Mouse (Mus musculus): ENCODE measurements around the gene 0610010F05Rik. TPM values are rescaled to one million over a fixed set of nuclear protein-coding genes. Genes with fewer than 3 reads are reported as not detected.

0610010F05Rik gene
- polyA plus RNA-seq (2015; fragmentation: Nextera tagmentation; extraction: Ambion mirVana) = 23.4 and 24.1 TPM in 2 replicates

- ATAC-seq (ENCODE audit: low FRiP score, low read depth) = peak; percentile 100
- Histone ChIP-seq H3K4me2 (replicated peaks) (peak within 1 kb of the TSS; percentile 77), H3K36me3 (peaks cover 5% of the 10 kb centered on the region), H3K9ac (peak within 1 kb of the TSS; percentile 88), H3K4me3 (peak within 1 kb of the TSS; percentile 82), H3K27ac (peak within 1 kb of the TSS; percentile 70), H3K4me1 (no peaks in the 10 kb centered on the region), H3K27me3 (no peaks in the 10 kb centered on the region), H3K9me3 (no peaks in the 10 kb centered on the region)
- WGBS = under 1% methylated on average over 96 of the region's 103 CpGs
These were observed at the start of gene 0610010F05Rik for GRCm38 (mm10) chr11:23632945-23633878. Gene 0610010F05Rik (minus strand): TSS chr11:23633639.

GRCm38 (mm10) chr11:23682561-23682960 is 49.1 kb upstream of the 0610010F05Rik start:
- H3K4me1 ChIP-seq = no peaks in the 10 kb centered on the region
- H3K27me3 ChIP-seq = no peaks in the 10 kb centered on the region
- no peak for ATAC-seq (ENCODE audit: low FRiP score, low read depth)
- no peak overlapping the region for H3K27ac ChIP-seq
- no peak overlapping the region for H3K4me3 ChIP-seq
- peaks cover 50% of the 10 kb centered on the region for H3K36me3 ChIP-seq
- no peaks in the 10 kb centered on the region for H3K9me3 ChIP-seq
- WGBS = 86% methylated on average over 5 of the region's 5 CpGs
- no peak overlapping the region for H3K4me2 ChIP-seq (replicated peaks)
- no peak overlapping the region for H3K9ac ChIP-seq

- H3K4me1 ChIP-seq = no peaks in the 10 kb centered on the region
- no peak overlapping the region for H3K9ac ChIP-seq
- H3K9me3 ChIP-seq = no peaks in the 10 kb centered on the region
- H3K4me2 ChIP-seq (replicated peaks) = no peak overlapping the region
- no peak overlapping the region for H3K27ac ChIP-seq
- no peak overlapping the region for H3K4me3 ChIP-seq
- no peak for ATAC-seq (ENCODE audit: low FRiP score, low read depth)
- peaks cover 52% of the 10 kb centered on the region for H3K36me3 ChIP-seq
- H3K27me3 ChIP-seq = no peaks in the 10 kb centered on the region
- WGBS = 89% methylated on average over 6 of the region's 6 CpGs
These were observed 47.1 kb upstream of the 0610010F05Rik start for GRCm38 (mm10) chr11:23680435-23680950.

GRCm38 (mm10) chr11:23679044-23679642 is 45.7 kb upstream of the 0610010F05Rik start:
- H3K4me2 ChIP-seq (replicated peaks) = no peak overlapping the region
- H3K9me3 ChIP-seq = no peaks in the 10 kb centered on the region
- ATAC-seq (ENCODE audit: low FRiP score, low read depth) = peak; percentile 36; the same call in 1 of the 2 replicates
- no peaks in the 10 kb centered on the region for H3K4me1 ChIP-seq
- no peak overlapping the region for H3K9ac ChIP-seq
- no peaks in the 10 kb centered on the region for H3K27me3 ChIP-seq
- peaks cover 61% of the 10 kb centered on the region for H3K36me3 ChIP-seq
- H3K4me3 ChIP-seq = no peak overlapping the region
- H3K27ac ChIP-seq = no peak overlapping the region
- 41% methylated on average over 3 of the region's 3 CpGs for WGBS

- ATAC-seq (ENCODE audit: low FRiP score, low read depth) = no peak
- no peak overlapping the region for H3K27ac ChIP-seq
- WGBS = 93% methylated on average over 5 of the region's 5 CpGs
- H3K4me1 ChIP-seq = no peaks in the 10 kb centered on the region
- peaks cover 63% of the 10 kb centered on the region for H3K36me3 ChIP-seq
- H3K9me3 ChIP-seq = no peaks in the 10 kb centered on the region
- H3K9ac ChIP-seq = no peak overlapping the region
- no peak overlapping the region for H3K4me3 ChIP-seq
- no peaks in the 10 kb centered on the region for H3K27me3 ChIP-seq
- H3K4me2 ChIP-seq (replicated peaks) = no peak overlapping the region
These were observed 42.7 kb upstream of the 0610010F05Rik start for GRCm38 (mm10) chr11:23676100-23676499.

- no peak for ATAC-seq (ENCODE audit: low FRiP score, low read depth)
- Histone ChIP-seq H3K4me2 (replicated peaks) (no peak overlapping the region), H3K36me3 (peaks cover 55% of the 10 kb centered on the region), H3K4me1 (0 out of 2 replicates have a peak, but pooled peaks cover under 1% of the 10 kb centered on the region), H3K27ac (no peak overlapping the region), H3K4me3 (no peak overlapping the region), H3K9me3 (no peaks in the 10 kb centered on the region), H3K27me3 (no peaks in the 10 kb centered on the region), H3K9ac (no peak overlapping the region)
- WGBS = 89% methylated on average over 4 of the region's 4 CpGs
These were observed 38.9 kb upstream of the 0610010F05Rik start for GRCm38 (mm10) chr11:23672256-23672749.

- Histone ChIP-seq H3K9ac (no peak overlapping the region), H3K27ac (no peak overlapping the region), H3K4me2 (replicated peaks) (peak overlapping the region; percentile 64), H3K27me3 (no peaks in the 10 kb centered on the region), H3K9me3 (no peaks in the 10 kb centered on the region), H3K36me3 (peaks cover 13% of the 10 kb centered on the region), H3K4me3 (peak overlapping the region; percentile 93), H3K4me1 (peaks cover 19% of the 10 kb centered on the region; the same call in 1 of the 2 replicates)
- ATAC-seq (ENCODE audit: low FRiP score, low read depth) = no peak
- 56% methylated on average over 3 of the region's 3 CpGs for WGBS
These were observed 33.7 kb upstream of the 0610010F05Rik start for GRCm38 (mm10) chr11:23667128-23667527.

- Histone ChIP-seq H3K9ac (peak overlapping the region; percentile 91), H3K36me3 (peaks cover 12% of the 10 kb centered on the region), H3K4me3 (peak overlapping the region; percentile 93), H3K27ac (peak overlapping the region; percentile 96), H3K9me3 (no peaks in the 10 kb centered on the region), H3K4me2 (replicated peaks) (peak overlapping the region; percentile 64), H3K27me3 (no peaks in the 10 kb centered on the region), H3K4me1 (peaks cover 21% of the 10 kb centered on the region; the same call in 1 of the 2 replicates)
- ATAC-seq (ENCODE audit: low FRiP score, low read depth) = no peak
- WGBS = 6% methylated on average over 5 of the region's 5 CpGs
These were observed 33.1 kb upstream of the 0610010F05Rik start for GRCm38 (mm10) chr11:23666526-23666925.

- ATAC-seq (ENCODE audit: low FRiP score, low read depth) = peak; percentile 99
- under 1% methylated on average over 45 of the region's 49 CpGs for WGBS
- peak within 1 kb of the TSS; percentile 64 for H3K4me2 ChIP-seq (replicated peaks)
These were observed 32.5 kb upstream of the 0610010F05Rik start, which contains the start of gene Pex13 for GRCm38 (mm10) chr11:23665798-23666501. Gene Pex13 (minus strand): TSS chr11:23665959.

GRCm38 (mm10) chr11:23665311-23665786 is 31.9 kb upstream of the 0610010F05Rik start, which contains the start of gene Pus10:
Gene Pus10 (plus strand): TSS chr11:23665674.
- peaks cover 3% of the 10 kb centered on the region; the same call in 1 of the 2 replicates for H3K36me3 ChIP-seq
- H3K9me3 ChIP-seq = no peaks in the 10 kb centered on the region
- H3K4me2 ChIP-seq (replicated peaks) = peak within 1 kb of the TSS; percentile 64
- H3K27me3 ChIP-seq = no peaks in the 10 kb centered on the region
- peak; percentile 52 for ATAC-seq (ENCODE audit: low FRiP score, low read depth)
- peak within 1 kb of the TSS; percentile 91 for H3K9ac ChIP-seq
- WGBS = under 1% methylated on average over 39 of the region's 40 CpGs
- H3K4me1 ChIP-seq = peaks cover 27% of the 10 kb centered on the region
- H3K4me3 ChIP-seq = peak within 1 kb of the TSS; percentile 93
- H3K27ac ChIP-seq = peak within 1 kb of the TSS; percentile 96

More at GRCm38 (mm10) chr11:23665798-23666501, 32.5 kb upstream of the 0610010F05Rik start, which contains the start of gene Pex13:
- H3K4me1 ChIP-seq = peaks cover 21% of the 10 kb centered on the region; the same call in 1 of the 2 replicates
- no peaks in the 10 kb centered on the region for H3K27me3 ChIP-seq
- H3K9ac ChIP-seq = peak within 1 kb of the TSS; percentile 91
- H3K27ac ChIP-seq = peak within 1 kb of the TSS; percentile 96
- H3K4me3 ChIP-seq = peak within 1 kb of the TSS; percentile 93
- H3K36me3 ChIP-seq = peaks cover 7% of the 10 kb centered on the region
- no peaks in the 10 kb centered on the region for H3K9me3 ChIP-seq

- Histone ChIP-seq H3K27me3 (no peaks in the 10 kb centered on the region), H3K9me3 (no peaks in the 10 kb centered on the region), H3K9ac (no peak overlapping the region), H3K36me3 (peaks cover 3% of the 10 kb centered on the region; the same call in 1 of the 2 replicates), H3K4me3 (no peak overlapping the region), H3K4me1 (peaks cover 28% of the 10 kb centered on the region), H3K4me2 (replicated peaks) (peak overlapping the region; percentile 41), H3K27ac (no peak overlapping the region)
- ATAC-seq (ENCODE audit: low FRiP score, low read depth) = no peak
These were observed 30.8 kb upstream of the 0610010F05Rik start for GRCm38 (mm10) chr11:23664232-23664631.
